Mouse (Mus musculus) neural tube, embryonic 11.5 days (tissue): Measurements from ENCODE around the gene Wasf2. TPM values are rescaled to one million over a fixed set of nuclear protein-coding genes. Genes with fewer than 3 reads are reported as not detected.

Experiments used
- ATAC-seq: fragments of 200-750 bp; cut with Nextera tagmentation; 2 replicates; pipeline ENCODE4 v1.8.0; 2017; ENCODE audit warnings: moderate number of reproducible peaks, mild to moderate bottlenecking, moderate TSS enrichment, moderate library complexity; ENCODE audit not compliant: insufficient read depth, low FRiP score, low TSS enrichment
- DNase-seq: peaks from one replicate; pipeline ENCODE4 v3.0.0-alpha.2; 2015; ENCODE audit warnings: low spot score
- H3K27ac ChIP-seq: fragments of 300-500 bp; sonication (generic); 2 replicates; pipeline ENCODE4 v1.5.1; 2014; ENCODE audit warnings: low read depth, mild to moderate bottlenecking, low read length
- H3K27me3 ChIP-seq: fragments of 300-500 bp; sonication (generic); 2 replicates; pipeline ENCODE4 v1.6.1; 2014; ENCODE audit warnings: mild to moderate bottlenecking, low read length, mixed read lengths; ENCODE audit not compliant: control insufficient read depth, insufficient read depth
- H3K36me3 ChIP-seq: fragments of 300-500 bp; sonication (generic); 2 replicates; pipeline ENCODE4 v1.6.1; 2014; ENCODE audit warnings: mild to moderate bottlenecking, low read length, moderate library complexity, mixed read lengths; ENCODE audit not compliant: control insufficient read depth, insufficient read depth
- H3K4me1 ChIP-seq: fragments of 300-500 bp; sonication (generic); 2 replicates; pipeline ENCODE4 v1.6.1; 2014; ENCODE audit warnings: low read length, mixed read lengths; ENCODE audit not compliant: control insufficient read depth, insufficient read depth
- H3K4me2 ChIP-seq: fragments of 300-500 bp; sonication (generic); 2 replicates; pipeline ENCODE4 v1.6.1; 2014; ENCODE audit warnings: low read depth, mild to moderate bottlenecking, moderate library complexity
- H3K4me3 ChIP-seq: fragments of 300-500 bp; sonication (generic); 2 replicates; pipeline ENCODE4 v1.5.1; 2014; ENCODE audit warnings: low read depth, low read length
- H3K9ac ChIP-seq: fragments of 300-500 bp; sonication (generic); 2 replicates; pipeline ENCODE4 v1.6.1; 2014; ENCODE audit warnings: mild to moderate bottlenecking, low read length
- H3K9me3 ChIP-seq: fragments of 300-500 bp; sonication (generic); 2 replicates; pipeline ENCODE4 v1.6.1; 2016; ENCODE audit warnings: low read length; ENCODE audit not compliant: control insufficient read depth
- WGBS: fragments of 180-500 bp; shearing (Covaris S2); extraction: QIAGEN DNeasy Blood & Tissue Kit; methylation state at CpG from one replicate; pipeline ENCODE4 v1.1.7; 2014; 5-methylcytosine and 5-hydroxymethylcytosine counted together
- polyA plus RNA-seq: library from polyadenylated mRNA; unstranded; fragments of >200 nt; fragmentation: Nextera tagmentation; extraction: Ambion mirVana; gene quantifications from 2 replicates; pipeline ENCODE4 v1.2.1, GENCODE M21; 2014

The Wasf2 gene
- polyA plus RNA-seq, 1 experiment from 2014 or later, result 33.0 TPM

GRCm38 (mm10) chr4:133196852-133197251 lies 66.5 kb downstream of the Wasf2 start:
- Histone ChIP-seq H3K9ac (no peak overlapping the region), H3K4me1 (peaks cover 42% of the 10 kb centered on the region)
- WGBS, result 22% methylated on average over 7 of the region's 7 CpGs

GRCm38 (mm10) chr4:133197355-133197754 lies 67.0 kb downstream of the Wasf2 start:
- Histone ChIP-seq H3K9me3 (no peaks in the 10 kb centered on the region), H3K9ac (peak overlapping the region; percentile 18; the same call in 1 of the 2 replicates), H3K4me1 (peaks cover 42% of the 10 kb centered on the region), H3K4me3 (no peak overlapping the region), H3K4me2 (no peak overlapping the region), H3K36me3 (no peaks in the 10 kb centered on the region; the same call in 1 of the 2 replicates), H3K27ac (peak overlapping the region; percentile 85), H3K27me3 (no peaks in the 10 kb centered on the region)
- ATAC-seq (no peak; the same call in 1 of the 2 replicates), DNase-seq (no peak)
- WGBS, result 5% methylated on average over 5 of the region's 5 CpGs

More at GRCm38 (mm10) chr4:133196852-133197251, 66.5 kb downstream of the Wasf2 start:
- Histone ChIP-seq H3K36me3 (peaks cover 2% of the 10 kb centered on the region; the same call in 1 of the 2 replicates), H3K9me3 (no peaks in the 10 kb centered on the region), H3K4me3 (no peak overlapping the region), H3K4me2 (no peak overlapping the region), H3K27ac (peak overlapping the region; percentile 85), H3K27me3 (no peaks in the 10 kb centered on the region)
- no peak for ATAC-seq
- no peak for DNase-seq

GRCm38 (mm10) chr4:133197801-133198286 lies 67.5 kb downstream of the Wasf2 start:
- Histone ChIP-seq H3K9ac (peak overlapping the region; percentile 18; the same call in 1 of the 2 replicates), H3K27ac (peak overlapping the region; percentile 85), H3K27me3 (no peaks in the 10 kb centered on the region), H3K9me3 (no peaks in the 10 kb centered on the region), H3K4me2 (no peak overlapping the region), H3K36me3 (no peaks in the 10 kb centered on the region; the same call in 1 of the 2 replicates), H3K4me1 (peaks cover 42% of the 10 kb centered on the region), H3K4me3 (no peak overlapping the region)
- DNase-seq (no peak), ATAC-seq (no peak)
- WGBS, result 21% methylated on average over 13 of the region's 13 CpGs

GRCm38 (mm10) chr4:133198337-133199180 lies 68.3 kb downstream of the Wasf2 start:
- no peak overlapping the region; the same call in 1 of the 2 replicates for H3K4me2 ChIP-seq
- peak overlapping the region; percentile 85 for H3K27ac ChIP-seq
- no peaks in the 10 kb centered on the region for H3K27me3 ChIP-seq
- H3K4me3 ChIP-seq, result no peak overlapping the region
- peak overlapping the region; percentile 22 for H3K9ac ChIP-seq
- H3K9me3 ChIP-seq, result no peaks in the 10 kb centered on the region
- H3K4me1 ChIP-seq, result peaks cover 42% of the 10 kb centered on the region
- peak; percentile 70 for DNase-seq
- H3K36me3 ChIP-seq, result no peaks in the 10 kb centered on the region; the same call in 1 of the 2 replicates
- 10% methylated on average over 19 of the region's 19 CpGs for WGBS
- ATAC-seq, result no peak

- 0 out of 2 replicates have a peak, but pooled peaks have one; percentile 7 for ATAC-seq
- Histone ChIP-seq H3K4me1 (peaks cover 42% of the 10 kb centered on the region), H3K27ac (no peak overlapping the region)
Measured at GRCm38 (mm10) chr4:133199743-133200142, 69.4 kb downstream of the Wasf2 start.

GRCm38 (mm10) chr4:133200343-133200742 lies 70.0 kb downstream of the Wasf2 start:
- Histone ChIP-seq H3K27ac (no peak overlapping the region), H3K4me3 (no peak overlapping the region), H3K27me3 (no peaks in the 10 kb centered on the region), H3K4me1 (peaks cover 42% of the 10 kb centered on the region), H3K9ac (no peak overlapping the region), H3K9me3 (no peaks in the 10 kb centered on the region), H3K4me2 (0 out of 2 replicates have a peak overlapping the region, but pooled peaks have one; percentile 5), H3K36me3 (no peaks in the 10 kb centered on the region; the same call in 1 of the 2 replicates)
- 44% methylated on average over 21 of the region's 21 CpGs for WGBS
- 0 out of 2 replicates have a peak, but pooled peaks have one; percentile 4 for ATAC-seq
- DNase-seq, result no peak

More at GRCm38 (mm10) chr4:133199743-133200142, 69.4 kb downstream of the Wasf2 start:
- no peaks in the 10 kb centered on the region for H3K27me3 ChIP-seq
- no peak overlapping the region for H3K4me3 ChIP-seq
- H3K9ac ChIP-seq, result no peak overlapping the region
- no peaks in the 10 kb centered on the region; the same call in 1 of the 2 replicates for H3K36me3 ChIP-seq
- H3K4me2 ChIP-seq, result no peak overlapping the region
- 61% methylated on average over 6 of the region's 6 CpGs for WGBS
- H3K9me3 ChIP-seq, result no peaks in the 10 kb centered on the region
- DNase-seq, result no peak

- no peak for ATAC-seq
- Histone ChIP-seq H3K27me3 (no peaks in the 10 kb centered on the region), H3K27ac (no peak overlapping the region), H3K4me3 (no peak overlapping the region), H3K4me2 (no peak overlapping the region), H3K4me1 (peaks cover 42% of the 10 kb centered on the region), H3K36me3 (no peaks in the 10 kb centered on the region; the same call in 1 of the 2 replicates), H3K9me3 (no peaks in the 10 kb centered on the region), H3K9ac (no peak overlapping the region)
- DNase-seq, result peak; percentile 58
- WGBS, result 69% methylated on average over 8 of the region's 8 CpGs
Measured at GRCm38 (mm10) chr4:133201006-133201771, 70.9 kb downstream of the Wasf2 start.

GRCm38 (mm10) chr4:133202254-133202653 lies 71.9 kb downstream of the Wasf2 start:
- H3K36me3 ChIP-seq, result no peaks in the 10 kb centered on the region; the same call in 1 of the 2 replicates
- 92% methylated on average over 3 of the region's 3 CpGs for WGBS

More at GRCm38 (mm10) chr4:133202254-133202653, 71.9 kb downstream of the Wasf2 start:
- Histone ChIP-seq H3K4me1 (peaks cover 33% of the 10 kb centered on the region), H3K9me3 (no peaks in the 10 kb centered on the region), H3K9ac (no peak overlapping the region), H3K27me3 (no peaks in the 10 kb centered on the region), H3K4me2 (no peak overlapping the region), H3K27ac (no peak overlapping the region), H3K4me3 (no peak overlapping the region)
- DNase-seq (no peak), ATAC-seq (no peak)
